Mouse (Mus musculus) MEL (cell line): ENCODE data around the gene Dop1a. TPM values are rescaled to one million over a fixed set of nuclear protein-coding genes. Genes with fewer than 3 reads are reported as not detected.

ENCODE experiments used
- DNase-seq: peaks from one replicate; pipeline ENCODE4 v3.0.0; 2011; ENCODE audit warnings: low read depth, low spot score
- H3K27ac ChIP-seq: 2 replicates; pipeline ENCODE4 v1.5.1; 2012; ENCODE audit warnings: low read depth, mild to moderate bottlenecking, control low read depth, low read length, moderate library complexity; ENCODE audit not compliant: control insufficient read depth
- H3K27me3 ChIP-seq, 2 experiments: fragments of 150-350 bp in 1 of 2; sonication (generic) in 1 of 2; 2 replicates each; pipeline ENCODE4 v1.6.1; 2012; ENCODE audit warnings: low read length in 2 of 2, mild to moderate bottlenecking in 2 of 2, improper control_type of control experiment in 1 of 2, moderate library complexity in 1 of 2; ENCODE audit not compliant: insufficient read depth in 2 of 2, control insufficient read depth in 1 of 2
- H3K36me3 ChIP-seq, 2 experiments: 2 replicates each; pipeline ENCODE4 v1.6.1; 2012 to 2014; ENCODE audit warnings: low read length in 2 of 2, improper control_type of control experiment in 1 of 2, inconsistent platforms in 1 of 2, mild to moderate bottlenecking in 1 of 2; ENCODE audit not compliant: insufficient read depth in 2 of 2, control insufficient read depth in 1 of 2
- H3K4me1 ChIP-seq, 2 experiments: fragments of 150-350 bp in 1 of 2; sonication (generic) in 1 of 2; 2 replicates each; pipeline ENCODE4 v1.6.1; 2012; ENCODE audit warnings: low read length in 2 of 2, improper control_type of control experiment in 1 of 2, mild to moderate bottlenecking in 1 of 2; ENCODE audit not compliant: insufficient read depth in 2 of 2, control insufficient read depth in 1 of 2
- H3K4me3 ChIP-seq, 2 experiments: fragments of 150-350 bp in 1 of 2; sonication (generic) in 1 of 2; 2 replicates each; pipeline ENCODE4 v1.5.1; 2012; ENCODE audit warnings: low read depth in 2 of 2, low read length in 2 of 2, mild to moderate bottlenecking in 2 of 2, moderate library complexity in 2 of 2, control low read depth in 1 of 2, improper control_type of control experiment in 1 of 2; ENCODE audit not compliant: control insufficient read depth in 1 of 2, insufficient read depth in 1 of 2
- H3K79me2 ChIP-seq: 2 replicates; pipeline ENCODE4 v1.6.1; 2012; ENCODE audit warnings: mild to moderate bottlenecking, low read length, moderate library complexity; ENCODE audit not compliant: control insufficient read depth, poor library complexity, insufficient read depth
- H3K9ac ChIP-seq: 2 replicates; pipeline ENCODE4 v1.6.1; 2012; ENCODE audit warnings: low read depth, mild to moderate bottlenecking, control low read depth, low read length, moderate library complexity; ENCODE audit not compliant: control insufficient read depth, poor library complexity, severe bottlenecking
- H3K9me3 ChIP-seq: fragments of 150-350 bp; sonication (generic); replicated peaks from 2 replicates; pipeline ENCODE4 v1.6.1; 2012; ENCODE audit warnings: mild to moderate bottlenecking, low read length, improper control_type of control experiment, moderate library complexity; ENCODE audit not compliant: insufficient read depth
- BHLHE40 ChIP-seq: IDR thresholded peaks from 2 replicates; pipeline ENCODE4 v1.6.1; 2012; ENCODE audit warnings: low read depth, mild to moderate bottlenecking, inconsistent platforms, low read length, improper control_type of control experiment, borderline replicate concordance
- CHD1 ChIP-seq: IDR thresholded peaks from 2 replicates; pipeline ENCODE4 v1.6.1; 2012; ENCODE audit warnings: low read depth, mild to moderate bottlenecking, inconsistent platforms, low read length, improper control_type of control experiment
- CHD2 ChIP-seq: IDR thresholded peaks from 2 replicates; pipeline ENCODE4 v1.6.1; 2011; ENCODE audit warnings: low read length, improper control_type of control experiment
- CTCF ChIP-seq, 3 experiments: IDR thresholded peaks in 2 of 3; conservative IDR thresholded peaks in 1 of 3; 2 replicates each; pipeline ENCODE4 v1.5.1; 2011 to 2012; ENCODE audit warnings: low read length in 3 of 3, low read depth in 2 of 3, mild to moderate bottlenecking in 2 of 3, improper control_type of control experiment in 1 of 3, inconsistent platforms in 1 of 3, mixed read lengths in 1 of 3, moderate library complexity in 1 of 3; ENCODE audit not compliant: control insufficient read depth in 1 of 3, insufficient read depth in 1 of 3, poor library complexity in 1 of 3, severe bottlenecking in 1 of 3
- E2F4 ChIP-seq: IDR thresholded peaks from 2 replicates; pipeline ENCODE4 v1.6.1; 2011; ENCODE audit warnings: low read depth, low read length, improper control_type of control experiment, borderline replicate concordance
- ELF1 ChIP-seq: IDR thresholded peaks from 2 replicates; pipeline ENCODE4 v1.6.1; 2014; ENCODE audit warnings: low read depth, mild to moderate bottlenecking, inconsistent platforms, low read length, improper control_type of control experiment, moderate library complexity
- EP300 ChIP-seq, 2 experiments: IDR thresholded peaks; 2 replicates each; pipeline ENCODE4 v1.6.1; 2011; ENCODE audit warnings: improper control_type of control experiment in 2 of 2, low read length in 2 of 2, low read depth in 1 of 2, mild to moderate bottlenecking in 1 of 2
- ETS1 ChIP-seq: IDR thresholded peaks from 2 replicates; pipeline ENCODE4 v1.6.1; 2012; ENCODE audit warnings: low read depth, mild to moderate bottlenecking, inconsistent platforms, low read length, improper control_type of control experiment, moderate library complexity
- GATA1 ChIP-seq: IDR thresholded peaks from 2 replicates; pipeline ENCODE4 v1.6.1; 2011; ENCODE audit warnings: low read depth, low read length, improper control_type of control experiment
- HCFC1 ChIP-seq: IDR thresholded peaks from 2 replicates; pipeline ENCODE4 v1.6.1; 2012; ENCODE audit warnings: low read depth, mild to moderate bottlenecking, inconsistent platforms, low read length, improper control_type of control experiment, moderate library complexity
- MAX ChIP-seq: IDR thresholded peaks from 2 replicates; pipeline ENCODE4 v1.6.1; 2011; ENCODE audit warnings: low read length, improper control_type of control experiment
- MAZ ChIP-seq: IDR thresholded peaks from 2 replicates; pipeline ENCODE4 v1.6.1; 2012; ENCODE audit warnings: low read depth, mild to moderate bottlenecking, inconsistent platforms, low read length, improper control_type of control experiment
- MEF2A ChIP-seq: IDR thresholded peaks from 2 replicates; pipeline ENCODE4 v1.6.1; 2014; ENCODE audit warnings: low read depth, mild to moderate bottlenecking, inconsistent platforms, low read length, improper control_type of control experiment; ENCODE audit not compliant: poor library complexity, insufficient replicate concordance, severe bottlenecking; ENCODE audit errors: extremely low read depth
- MXI1 ChIP-seq: IDR thresholded peaks from 2 replicates; pipeline ENCODE4 v1.6.1; 2011; ENCODE audit warnings: mild to moderate bottlenecking, low read depth, low read length, improper control_type of control experiment
- MYB ChIP-seq: IDR thresholded peaks from 2 replicates; pipeline ENCODE4 v1.6.1; 2011; ENCODE audit warnings: mild to moderate bottlenecking, low read depth, low read length, improper control_type of control experiment
- NELFE ChIP-seq: IDR thresholded peaks from 2 replicates; pipeline ENCODE4 v1.6.1; 2011; ENCODE audit warnings: low read depth, low read length, improper control_type of control experiment
- NRF1 ChIP-seq: IDR thresholded peaks from 2 replicates; pipeline ENCODE4 v1.6.1; 2014; ENCODE audit warnings: low read depth, mild to moderate bottlenecking, inconsistent platforms, low read length, improper control_type of control experiment, moderate library complexity; ENCODE audit not compliant: poor library complexity, insufficient read depth, severe bottlenecking
- POLR2A ChIP-seq, 2 experiments: IDR thresholded peaks; 2 replicates each; pipeline ENCODE4 v1.6.1; 2011 to 2012; ENCODE audit warnings: low read length in 2 of 2, mild to moderate bottlenecking in 2 of 2, control low read depth in 1 of 2, improper control_type of control experiment in 1 of 2, low read depth in 1 of 2, moderate library complexity in 1 of 2; ENCODE audit not compliant: control insufficient read depth in 1 of 2, insufficient read depth in 1 of 2, poor library complexity in 1 of 2
- POLR2AphosphoS2 ChIP-seq: IDR thresholded peaks from 2 replicates; pipeline ENCODE4 v1.6.1; 2011; ENCODE audit warnings: low read length, improper control_type of control experiment
- POLR2AphosphoS5 ChIP-seq: IDR thresholded peaks from 2 replicates; pipeline ENCODE4 v1.6.1; 2012; ENCODE audit warnings: low read depth, borderline replicate concordance, mild to moderate bottlenecking, inconsistent platforms, low read length, moderate library complexity, mixed read lengths
- RAD21 ChIP-seq: IDR thresholded peaks from 2 replicates; pipeline ENCODE4 v1.6.1; 2011; ENCODE audit warnings: mild to moderate bottlenecking, low read depth, low read length, improper control_type of control experiment
- RCOR1 ChIP-seq: IDR thresholded peaks from 2 replicates; pipeline ENCODE4 v1.6.1; 2012; ENCODE audit warnings: low read depth, mild to moderate bottlenecking, inconsistent platforms, low read length, improper control_type of control experiment
- SIN3A ChIP-seq: IDR thresholded peaks from 2 replicates; pipeline ENCODE4 v1.6.1; 2012; ENCODE audit warnings: low read length, improper control_type of control experiment, inconsistent platforms
- SMC3 ChIP-seq: IDR thresholded peaks from 2 replicates; pipeline ENCODE4 v1.6.1; 2011; ENCODE audit warnings: low read depth, low read length, improper control_type of control experiment
- TAL1 ChIP-seq: IDR thresholded peaks from 2 replicates; pipeline ENCODE4 v1.6.1; 2012; ENCODE audit warnings: mild to moderate bottlenecking, inconsistent platforms, low read length, moderate library complexity, mixed read lengths
- TBP ChIP-seq: IDR thresholded peaks from 2 replicates; pipeline ENCODE4 v1.8.0; 2011; ENCODE audit warnings: low read depth, low read length, improper control_type of control experiment
- TCF12 ChIP-seq: IDR thresholded peaks from 2 replicates; pipeline ENCODE4 v1.6.1; 2014; ENCODE audit warnings: low read depth, mild to moderate bottlenecking, inconsistent platforms, low read length, improper control_type of control experiment, moderate library complexity
- UBTF ChIP-seq: IDR thresholded peaks from 2 replicates; pipeline ENCODE4 v1.6.1; 2012; ENCODE audit warnings: low read depth, mild to moderate bottlenecking, inconsistent platforms, low read length, improper control_type of control experiment, moderate library complexity, borderline replicate concordance; ENCODE audit not compliant: insufficient read depth
- USF1 ChIP-seq: IDR thresholded peaks from 2 replicates; pipeline ENCODE4 v1.6.1; 2014; ENCODE audit warnings: low read depth, mild to moderate bottlenecking, inconsistent platforms, low read length, improper control_type of control experiment, moderate library complexity
- USF2 ChIP-seq, 2 experiments: IDR thresholded peaks; 2 replicates each; pipeline ENCODE4 v1.6.1; 2011 to 2012; ENCODE audit warnings: improper control_type of control experiment in 2 of 2, low read length in 2 of 2, borderline replicate concordance in 1 of 2, inconsistent platforms in 1 of 2, low read depth in 1 of 2, mild to moderate bottlenecking in 1 of 2; ENCODE audit not compliant: insufficient read depth in 1 of 2
- ZC3H11A ChIP-seq: IDR thresholded peaks from 2 replicates; pipeline ENCODE4 v1.6.1; 2012; ENCODE audit warnings: low read depth, mild to moderate bottlenecking, inconsistent platforms, low read length, improper control_type of control experiment
- ZNF384 ChIP-seq: IDR thresholded peaks from 2 replicates; pipeline ENCODE4 v1.6.1; 2012; ENCODE audit warnings: low read depth, mild to moderate bottlenecking, inconsistent platforms, low read length, improper control_type of control experiment
- polyA plus RNA-seq, 2 experiments: library from polyadenylated mRNA; stranded (reverse) in 1 of 2; unstranded in 1 of 2; fragments of >175 nt in 1 of 2; fragments of >200 nt in 1 of 2; gene quantifications; 2 replicates each; pipeline versions ENCODE4 v1.2.1 to v1.2.4; 2012; ENCODE audit warnings: low replicate concordance in 2 of 2, low read depth in 1 of 2; ENCODE audit not compliant: insufficient read length in 2 of 2, insufficient read depth in 1 of 2, missing spikeins in 1 of 2
- total RNA-seq: library from RNA; depleted of rRNA; stranded (reverse); fragments of 300-350 nt; gene quantifications from 2 replicates; pipeline ENCODE4 v1.2.3, GENCODE M21; 2012; rRNA removed

The Dop1a gene
- total RNA-seq (14.6 and 15.0 TPM in 2 replicates), polyA plus RNA-seq (10 to 100 TPM in 1 of 2 experiments, not detected in 1; 16.8 TPM)

DNA sequence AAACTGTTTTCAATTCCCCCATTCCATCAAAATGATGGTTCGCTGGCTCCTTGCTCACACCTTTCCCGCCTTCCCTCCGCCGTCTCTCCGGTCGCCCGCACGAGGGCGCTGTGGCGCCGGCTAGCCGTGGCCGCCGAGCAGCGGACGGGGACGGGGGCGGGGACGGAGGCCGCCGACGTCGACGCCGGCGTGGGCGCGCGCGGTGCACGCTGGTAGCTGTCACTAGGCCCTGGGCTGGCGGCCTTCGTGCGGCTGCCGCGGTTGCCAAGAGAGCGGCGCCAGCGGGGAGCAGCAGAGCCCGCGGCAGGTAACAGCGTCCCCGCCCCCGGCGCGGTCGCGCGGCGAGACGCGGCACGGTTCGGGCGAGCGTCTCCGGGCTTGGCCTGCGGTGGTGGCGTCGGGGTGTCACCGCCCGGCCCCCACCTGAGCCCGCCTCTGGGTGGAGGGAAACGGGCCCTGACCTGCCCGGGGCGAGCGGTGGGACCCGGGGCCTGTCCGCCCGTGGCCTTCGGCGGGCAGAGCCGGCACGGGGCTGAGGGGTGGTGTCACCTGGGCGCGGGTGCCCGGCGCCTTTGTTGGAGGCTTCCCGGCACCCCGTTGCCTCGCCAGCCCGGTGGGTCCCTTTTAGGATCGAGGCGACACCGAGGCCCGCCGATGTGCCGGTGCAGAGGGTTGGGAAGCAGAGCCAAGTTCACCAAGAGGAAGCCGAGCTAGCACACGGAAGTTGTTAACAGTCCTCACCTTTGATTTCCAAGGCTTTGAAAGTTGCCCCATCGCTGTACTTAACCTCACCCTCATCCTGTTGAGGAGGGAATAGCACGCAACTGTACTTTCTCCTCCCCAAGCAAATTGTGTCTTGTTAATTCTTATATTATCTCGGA is at the start of gene Dop1a:
Dop1a (plus strand) TSS at position 165 of the 881 bp plus-strand sequence.
- no peak for TF ChIP-seq MYB
- no peak for TF ChIP-seq USF2 (IDR thresholded peaks at IDR 0.05; ENCODE audit: borderline replicate concordance in 1 of 2, insufficient read depth in 1 of 2, low read depth in 1 of 2, low read length in 2 of 2)
- TF ChIP-seq NRF1 = no peak
- TF ChIP-seq ZNF384 = no peak
- peak; percentile 73 for TF ChIP-seq HCFC1
- TF ChIP-seq ETS1 = peak; percentile 28
- peak; percentile 42; the same call in 1 of the 2 replicates for TF ChIP-seq MAZ
- TF ChIP-seq CTCF (IDR thresholded peaks at IDR 0.05 in 2 of 3, conservative IDR thresholded peaks at IDR 0.05 in 1 of 3; ENCODE audit: control insufficient read depth in 1 of 3, insufficient read depth in 1 of 3, low read depth in 2 of 3, low read length in 3 of 3, poor library complexity in 1 of 3, severe bottlenecking in 1 of 3) = peak; percentile 53 to 96 (median 96); a peak in 5 of 6 replicates
- no peak for TF ChIP-seq USF1
- no peak for TF ChIP-seq MEF2A
- peak; percentile 74 to 89; a peak in 3 of 4 replicates for TF ChIP-seq POLR2A (IDR thresholded peaks at IDR 0.05; ENCODE audit: control insufficient read depth in 1 of 2, insufficient read depth in 1 of 2, low read depth in 1 of 2, low read length in 2 of 2, poor library complexity in 1 of 2)
- peak; percentile 16; the same call in 1 of the 2 replicates for TF ChIP-seq TCF12
- no peak for TF ChIP-seq TAL1
- 0 out of 2 replicates have a peak, but pooled peaks have one; percentile 29 for TF ChIP-seq ZC3H11A
- TF ChIP-seq SIN3A = peak; percentile 79
- TF ChIP-seq E2F4 = peak; percentile 89; the same call in 1 of the 2 replicates
- TF ChIP-seq TBP = no peak
- peak; percentile 15; the same call in 1 of the 2 replicates for TF ChIP-seq ELF1
- TF ChIP-seq MAX = peak; percentile 72
- TF ChIP-seq NELFE = peak; percentile 73
- no peak for TF ChIP-seq POLR2AphosphoS2
- TF ChIP-seq RAD21 = peak; percentile 76
- TF ChIP-seq SMC3 = peak; percentile 77
- TF ChIP-seq GATA1 = no peak
- TF ChIP-seq CHD2 = no peak
- TF ChIP-seq EP300 (IDR thresholded peaks at IDR 0.05; ENCODE audit: low read depth in 1 of 2, low read length in 2 of 2) = no peak
- no peak for TF ChIP-seq POLR2AphosphoS5
- no peak for TF ChIP-seq RCOR1
- peak; percentile 98 for TF ChIP-seq MXI1
- no peak for TF ChIP-seq CHD1
- no peak for TF ChIP-seq BHLHE40
- TF ChIP-seq UBTF = peak; percentile 81; the same call in 1 of the 2 replicates
- H3K36me3 ChIP-seq = peaks cover 0 to 15% of the 10 kb centered on the region in 2 experiments; a peak in 2 of 4 replicates
- no peaks in the 10 kb centered on the region for H3K9me3 ChIP-seq
- H3K4me1 ChIP-seq = peaks cover 0 to 3% of the 10 kb centered on the region in 2 experiments; a peak in 2 of 4 replicates
- DNase-seq = peak; percentile 92
- no peaks in the 10 kb centered on the region for H3K27me3 ChIP-seq
- peaks cover 18% of the 10 kb centered on the region for H3K79me2 ChIP-seq
- H3K9ac ChIP-seq = peak within 1 kb of the TSS; percentile 73
- H3K4me3 ChIP-seq = peak within 1 kb of the TSS; percentile 60 to 84
- peak within 1 kb of the TSS; percentile 12; the same call in 1 of the 2 replicates for H3K27ac ChIP-seq
